Mouse (Mus musculus) testis, postnatal 14 days (tissue): ENCODE measurements around the gene Srebf2.
"Not testable (repeated sequence)": the region's sequence is repeated elsewhere in the genome, so short reads cannot be mapped to it uniquely, and the experiment has no call there.

ENCODE experiments used
- DNase-seq: peaks from one replicate; pipeline ENCODE4 v3.0.0; 2021; ENCODE audit warnings: low spot score

Srebf2 gene

DNA sequence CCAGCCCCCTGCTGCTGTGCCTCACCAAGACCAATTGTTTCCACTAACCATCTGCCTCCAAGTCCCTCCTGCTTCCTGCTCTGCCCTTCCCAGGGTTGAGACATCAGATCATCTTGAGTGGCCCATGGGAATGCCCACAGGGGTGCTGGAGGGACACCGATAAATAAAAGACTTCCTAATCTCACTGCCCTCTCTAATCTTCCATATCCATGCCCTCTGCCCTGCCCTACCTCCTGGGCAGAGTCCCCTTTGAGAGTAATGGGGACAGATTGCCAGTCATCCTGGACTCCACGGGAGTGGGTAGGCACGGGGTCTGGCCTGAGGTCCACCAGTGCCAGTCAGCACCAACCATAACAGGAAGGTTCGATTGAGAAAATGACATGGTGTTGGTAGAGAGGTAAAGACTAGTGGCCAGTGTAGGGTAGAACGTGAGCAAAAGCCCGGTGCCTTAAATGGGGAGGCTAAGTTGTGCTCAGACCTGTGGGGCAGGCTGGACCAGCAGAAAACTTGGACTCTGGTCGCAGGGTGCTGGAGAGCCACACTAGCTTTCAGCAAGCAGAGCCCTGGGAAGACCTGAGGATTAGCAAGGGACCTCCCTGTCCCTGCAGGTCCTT, 77.7 kb downstream of the Srebf2 start:
- DNase-seq, result no peak

DNA sequence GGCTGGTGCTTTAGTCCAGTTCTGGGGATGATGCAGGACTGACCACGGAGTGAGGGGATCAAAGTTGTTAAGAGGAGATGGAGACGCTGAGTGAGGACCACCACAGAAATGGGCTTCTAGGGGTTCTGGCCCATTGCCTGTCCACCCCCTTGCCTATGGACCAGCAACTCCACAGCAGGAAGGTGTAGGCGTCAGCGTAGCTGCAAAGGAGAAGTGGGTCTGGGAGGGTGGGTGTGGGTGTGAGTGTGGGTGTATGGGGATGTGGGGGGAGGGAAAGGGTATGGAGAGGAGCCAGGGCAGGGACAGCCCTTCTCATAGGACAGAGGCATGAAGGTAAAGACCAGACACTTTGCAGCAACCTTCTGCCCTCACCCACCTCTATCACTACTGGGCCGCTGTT, 78.8 kb downstream of the Srebf2 start:
- DNase-seq, result no peak

DNA sequence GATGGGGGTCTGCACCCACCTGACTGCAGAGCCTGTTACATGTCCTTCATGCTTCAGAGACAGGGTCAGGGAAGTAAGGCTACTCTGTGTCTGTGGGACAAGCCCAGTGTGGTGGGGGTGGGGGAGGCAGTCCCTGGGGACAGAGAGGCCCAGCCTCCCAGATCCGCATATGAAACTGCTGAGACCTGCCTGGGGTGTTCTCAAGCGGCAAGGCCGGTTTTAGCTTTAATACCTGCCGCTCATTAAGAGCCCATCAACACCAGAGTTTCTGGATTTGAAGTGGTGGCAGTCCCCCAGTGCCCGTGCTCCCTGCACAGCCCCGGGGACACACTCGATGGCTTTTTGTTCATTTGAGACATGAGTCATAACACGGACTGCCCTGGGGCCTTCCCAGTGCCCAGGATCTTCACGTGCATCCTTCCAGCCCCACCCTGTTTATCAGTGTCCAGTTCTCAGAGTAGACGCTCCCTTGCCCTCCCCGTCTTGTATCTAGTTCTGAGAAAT, 82.6 kb downstream of the Srebf2 start:
- no peak for DNase-seq

DNA sequence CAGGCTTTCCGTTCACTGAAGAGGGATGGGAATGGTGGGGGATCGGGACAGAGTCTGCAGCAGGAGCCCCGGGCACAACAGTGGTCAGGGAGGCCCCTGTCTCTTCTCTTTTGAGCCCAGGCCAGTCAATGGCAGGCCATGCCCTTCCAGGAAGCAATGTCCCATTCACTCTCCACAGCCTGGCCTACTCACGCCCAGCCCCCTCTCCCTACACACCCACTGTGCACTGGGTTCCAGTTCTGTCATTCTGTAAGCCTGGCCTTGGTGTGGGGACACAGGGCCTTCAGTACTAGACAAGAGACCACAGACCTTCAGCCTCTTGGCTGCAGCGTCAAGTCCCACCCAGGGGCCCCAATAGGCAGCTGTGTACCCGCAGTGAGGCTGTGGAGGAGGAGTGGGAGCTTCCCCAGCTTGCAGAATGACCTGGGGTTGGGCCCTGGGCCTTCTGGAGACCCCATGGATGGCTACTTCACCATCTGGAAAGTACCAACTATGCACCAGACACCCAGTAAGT, 83.2 kb downstream of the Srebf2 start:
- DNase-seq, result no peak

DNA sequence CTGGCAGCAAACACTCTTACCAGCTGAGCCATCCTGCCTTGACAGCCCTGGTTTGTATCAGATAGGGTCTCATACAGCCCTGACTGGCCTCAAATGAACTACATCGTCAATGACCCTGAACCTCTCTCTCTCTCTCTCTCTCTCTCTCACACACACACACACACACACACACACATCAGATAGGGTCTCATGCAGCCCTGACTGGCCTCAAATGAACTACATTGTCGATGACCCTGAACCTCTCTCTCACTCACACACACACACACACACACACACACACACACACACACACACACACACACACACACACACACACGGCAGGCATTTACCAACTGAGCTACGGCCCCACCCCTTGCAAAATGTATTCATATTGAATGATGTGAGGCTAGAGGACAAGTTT, 84.1 kb downstream of the Srebf2 start:
- no peak for DNase-seq

DNA sequence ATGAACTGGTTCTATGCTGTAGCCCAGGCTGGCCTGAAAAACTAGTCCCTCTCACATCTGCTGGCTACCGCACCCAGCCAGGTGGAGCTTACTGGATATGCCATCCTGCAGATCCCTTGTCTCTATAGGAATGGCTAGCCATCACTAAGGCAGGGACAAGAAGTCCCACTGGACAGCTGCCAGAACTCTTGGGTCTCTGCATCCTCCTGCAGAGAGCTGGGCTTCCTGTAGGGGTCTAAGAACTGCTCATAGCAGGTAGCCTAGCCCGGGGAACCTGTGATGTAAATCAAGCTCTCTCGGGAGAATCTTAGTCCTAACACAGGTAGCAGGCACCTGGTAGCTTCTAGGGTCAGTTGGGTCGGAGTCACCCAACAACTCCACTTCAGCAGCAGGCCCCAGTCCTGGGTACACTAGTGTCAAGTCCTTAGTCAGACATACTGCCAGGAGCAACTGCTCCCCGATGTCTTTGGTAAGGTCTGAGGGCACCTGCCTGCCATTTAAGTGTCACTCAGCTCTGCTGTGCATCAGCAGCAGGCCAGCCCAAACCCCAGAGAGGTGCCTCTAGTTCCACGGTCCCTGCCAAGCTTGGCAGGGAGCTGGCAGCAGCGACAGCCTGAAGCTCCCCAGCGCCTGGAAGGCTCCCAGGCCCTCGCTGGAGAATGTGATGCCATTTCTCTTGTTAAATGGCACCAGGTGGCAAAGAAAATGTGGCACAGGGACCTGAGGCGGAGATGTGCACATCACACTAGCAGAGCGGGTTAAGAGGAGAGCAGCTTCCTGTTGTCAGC, 84.8 kb downstream of the Srebf2 start:
- no peak for DNase-seq

DNA sequence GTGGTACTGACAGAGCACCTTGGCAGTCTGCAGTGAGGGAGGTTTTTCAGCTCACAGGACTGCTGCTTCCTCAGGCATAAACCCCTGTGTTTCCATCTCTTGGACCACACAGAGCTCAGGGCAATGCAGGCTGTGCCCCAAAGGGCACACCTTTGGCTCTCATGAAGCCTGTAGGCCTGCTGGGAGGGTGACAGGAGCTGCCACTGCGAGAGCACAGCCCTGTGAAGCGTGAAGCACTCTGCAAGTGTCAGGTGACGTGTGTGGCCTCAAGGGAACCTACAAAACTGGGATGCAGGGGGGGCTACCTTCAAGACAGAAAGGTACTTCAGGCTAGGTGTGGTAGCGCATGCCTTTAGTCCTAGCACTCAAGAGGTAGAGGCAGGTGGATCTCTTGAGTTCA, 85.7 kb downstream of the Srebf2 start:
- no peak for DNase-seq

DNA sequence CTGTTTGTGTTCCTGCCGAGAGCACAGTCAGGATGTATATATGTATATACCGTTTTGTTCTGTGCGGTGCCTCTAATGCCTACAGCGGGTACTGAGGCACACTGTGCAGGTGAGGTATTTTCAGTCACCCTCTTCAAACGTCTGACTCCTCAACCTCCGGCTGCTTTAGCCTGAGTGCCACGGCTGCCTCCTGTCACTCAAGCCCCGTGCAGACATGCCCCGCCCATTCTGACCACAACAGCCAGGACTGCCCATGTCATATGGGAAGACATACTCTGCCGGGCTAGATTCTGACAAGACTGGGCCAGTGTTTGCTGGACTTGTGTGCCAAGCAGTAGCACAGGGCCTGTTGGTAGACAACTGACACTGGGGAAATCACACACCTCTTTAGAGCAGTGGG, 88.7 kb downstream of the Srebf2 start:
- DNase-seq, result no peak

DNA sequence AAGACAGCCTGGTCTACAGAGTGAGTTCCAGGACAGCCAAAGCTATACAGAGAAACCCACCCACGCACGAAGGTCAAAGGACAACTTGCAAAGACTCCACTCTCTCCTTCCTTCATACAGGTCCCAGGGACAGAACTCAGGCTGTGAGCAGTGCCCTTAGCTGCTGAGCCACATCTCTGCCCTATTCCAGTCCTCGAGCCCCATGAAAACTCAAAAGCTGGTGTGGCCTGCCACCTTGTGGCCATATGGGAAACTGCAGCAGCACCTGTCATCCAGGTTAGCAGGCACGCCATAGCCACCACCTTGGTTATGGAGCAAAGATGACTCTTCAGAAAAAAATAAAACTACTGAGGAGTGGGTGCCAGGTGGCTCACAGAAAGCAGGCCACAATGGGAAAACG, 89.6 kb downstream of the Srebf2 start:
- DNase-seq, result peak; percentile 70

DNA sequence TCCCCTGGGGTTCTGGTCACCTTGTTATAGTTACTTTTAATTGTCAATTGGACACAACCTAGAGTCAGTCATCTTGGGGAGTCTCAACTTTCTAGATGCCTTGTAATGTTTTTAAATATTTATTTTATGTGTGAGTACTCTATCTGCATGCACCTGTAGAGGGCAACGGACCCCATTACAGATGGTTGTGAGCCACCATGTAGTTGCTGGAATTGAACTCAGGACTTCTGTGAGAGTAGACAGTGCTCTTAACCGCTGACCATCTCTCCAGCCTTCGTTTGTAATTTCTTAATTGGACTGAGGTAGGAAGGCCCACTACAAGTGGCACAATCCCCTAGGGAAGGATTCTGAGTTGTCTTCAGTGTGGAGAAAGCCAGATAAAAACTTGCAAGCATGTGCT, 96.3 kb downstream of the Srebf2 start:
- DNase-seq, result no peak

DNA sequence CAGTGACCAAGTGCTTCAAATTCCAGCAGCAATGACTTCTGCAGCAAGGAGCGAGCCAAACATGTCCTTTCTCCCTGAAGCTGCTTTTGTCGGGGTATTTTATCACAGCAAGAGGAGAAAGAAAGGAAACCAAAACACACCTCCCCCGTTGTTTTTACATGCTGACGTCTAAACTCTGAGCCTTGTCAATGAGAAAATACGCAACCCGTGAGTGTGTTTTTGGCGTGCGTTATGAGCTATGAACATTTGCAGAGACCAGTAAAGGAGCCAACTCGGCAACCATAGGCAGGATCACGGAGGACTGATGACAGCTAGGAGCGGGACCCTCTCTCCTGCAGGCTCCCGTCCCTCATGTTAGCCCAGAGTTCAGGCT, 96.7 kb downstream of the Srebf2 start:
- DNase-seq, result no peak

DNA sequence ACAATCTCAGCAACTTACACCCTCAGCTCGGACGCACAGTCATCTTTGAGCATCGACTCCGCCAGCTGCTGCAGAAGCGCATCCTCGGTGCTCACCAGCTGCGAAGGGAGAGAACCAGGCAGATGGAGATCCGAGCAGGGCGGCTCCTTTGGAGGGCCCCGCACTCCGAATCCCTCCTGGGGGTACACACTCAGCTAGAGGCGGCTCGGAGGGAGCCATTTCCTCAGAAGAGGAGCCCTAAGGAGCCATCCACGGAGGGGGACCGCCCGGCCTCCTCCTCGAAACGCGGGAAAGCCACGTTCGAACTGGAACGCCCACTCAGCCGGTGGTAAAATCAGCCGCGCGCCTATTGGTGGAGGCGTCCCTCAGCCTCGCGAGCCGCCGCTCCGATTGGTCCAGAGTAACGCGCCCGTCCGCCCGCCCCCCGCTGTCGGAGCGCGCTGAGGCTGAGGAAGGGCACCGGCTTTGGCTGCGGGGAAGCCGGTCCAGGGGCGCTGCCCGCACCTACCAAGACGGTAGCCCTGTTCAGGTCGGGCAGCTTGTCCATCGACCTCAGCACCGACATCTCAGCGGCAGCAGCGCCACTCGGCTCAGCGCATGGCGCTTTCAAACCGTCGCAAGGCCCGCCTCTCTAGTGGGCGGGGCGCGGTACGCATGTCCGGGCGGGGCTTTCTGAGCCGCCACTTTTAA, 97.3 kb downstream of the Srebf2 start, which contains the start of gene Cenpm:
Gene Cenpm (minus strand): TSS at position 634 of the 690 bp plus-strand sequence.
- peak; percentile 94 for DNase-seq

DNA sequence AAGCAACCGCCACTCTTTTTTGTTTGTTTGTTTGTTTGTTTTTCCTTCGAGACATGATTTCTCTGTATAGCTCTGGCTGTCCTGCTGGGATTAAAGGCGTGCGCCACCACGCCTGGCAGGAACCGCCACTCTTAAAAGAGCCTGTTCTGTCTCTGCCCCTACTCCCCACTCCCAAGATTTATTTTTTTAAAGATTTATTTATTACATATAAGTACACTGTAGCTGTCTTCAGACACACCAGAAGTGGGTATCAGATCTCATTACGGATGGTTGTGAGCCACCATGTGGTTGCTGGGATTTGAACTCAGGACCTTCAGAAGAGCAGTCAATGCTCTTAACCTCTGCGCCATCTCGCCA, 97.8 kb downstream of the Srebf2 start:
- not testable (repeated sequence) for DNase-seq

DNA sequence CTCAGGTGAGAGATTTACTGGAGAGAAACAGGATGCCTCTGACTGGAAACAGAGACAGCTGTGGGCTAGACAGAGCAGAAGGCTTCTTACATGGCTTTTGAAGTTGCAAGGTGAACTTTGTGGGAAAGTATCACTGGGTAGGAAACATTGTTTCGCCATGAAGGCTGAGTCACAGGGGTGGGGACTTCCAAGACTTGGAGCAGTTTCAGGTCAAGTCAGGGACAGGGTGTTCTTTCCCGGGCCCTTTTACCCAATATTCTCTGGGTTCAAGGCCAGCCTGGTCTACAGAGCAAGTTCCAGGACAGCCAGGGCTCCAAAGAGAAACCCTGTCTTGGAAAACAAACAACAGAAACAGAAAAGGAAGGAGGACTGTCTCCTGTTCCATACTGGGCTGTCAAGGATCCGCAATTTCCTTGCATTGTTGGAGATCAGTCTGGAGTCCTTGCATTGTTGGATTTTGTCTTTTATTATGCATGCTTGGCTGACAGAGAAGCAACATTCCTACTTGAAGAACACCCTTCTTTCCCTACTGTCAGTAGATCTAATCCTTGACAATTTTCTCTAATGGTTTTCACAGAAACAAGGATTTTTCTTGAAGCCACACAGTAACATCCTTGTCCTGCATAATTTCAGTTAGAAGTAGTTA, 100.3 kb downstream of the Srebf2 start:
- DNase-seq, result peak; percentile 83

DNA sequence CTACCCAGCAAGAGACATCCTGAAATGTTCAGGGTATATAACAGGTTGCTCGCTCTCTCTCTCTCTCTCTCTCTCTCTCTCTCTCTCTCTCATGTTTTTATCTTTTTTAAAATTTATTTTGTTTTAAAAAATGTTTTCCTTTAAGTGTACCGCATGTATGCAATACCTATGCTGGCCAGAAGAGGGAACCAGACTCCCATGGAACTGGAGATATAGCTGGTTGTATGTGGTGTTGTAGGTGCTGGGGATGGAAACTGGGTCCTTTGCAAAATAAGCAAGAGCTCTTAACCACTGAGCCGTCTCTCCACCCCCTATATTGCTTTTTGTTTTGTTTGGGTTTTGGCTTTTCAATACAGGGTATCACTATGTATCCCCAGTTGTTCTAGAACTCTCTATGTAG, 104.6 kb downstream of the Srebf2 start:
- no peak for DNase-seq

DNA sequence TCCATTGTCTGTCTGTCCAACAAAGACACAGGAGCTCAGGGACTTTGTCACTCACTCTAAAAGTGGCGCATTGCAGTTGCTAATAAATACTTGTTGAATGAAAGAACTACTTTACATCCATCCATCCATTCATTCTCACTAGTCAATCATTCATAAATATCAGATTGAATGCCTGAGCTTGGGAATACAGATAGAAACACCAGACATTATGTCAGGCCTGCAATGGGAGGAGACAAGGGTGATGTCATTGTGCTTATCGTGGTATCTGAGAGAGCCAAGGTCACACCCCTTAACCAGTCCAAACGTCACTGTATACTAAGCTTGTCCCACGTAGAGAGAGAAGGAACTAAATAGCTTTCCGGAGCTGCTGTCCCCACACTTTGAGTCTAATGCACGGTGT, 105.1 kb downstream of the Srebf2 start, which contains the start of gene 1500009C09Rik:
Gene 1500009C09Rik (plus strand): TSS at position 301 of the 400 bp plus-strand sequence.
- no peak for DNase-seq
